Mouse (Mus musculus) testis, adult 2 months (tissue): Measurements from ENCODE around the gene Kcnt1.

Source experiments
- CTCF ChIP-seq: fragments of 200-500 bp; IDR thresholded peaks from 2 replicates; pipeline ENCODE4 v1.5.1; 2012; ENCODE audit warnings: low read depth, mild to moderate bottlenecking, inconsistent platforms, low read length, moderate library complexity; ENCODE audit not compliant: control insufficient read depth, insufficient read depth, insufficient replicate concordance
- POLR2A ChIP-seq: fragments of 200-500 bp; IDR thresholded peaks from 2 replicates; pipeline ENCODE4 v1.6.1; 2012; ENCODE audit warnings: low read depth, mild to moderate bottlenecking, inconsistent platforms, low read length, moderate library complexity; ENCODE audit not compliant: control insufficient read depth

DNA sequence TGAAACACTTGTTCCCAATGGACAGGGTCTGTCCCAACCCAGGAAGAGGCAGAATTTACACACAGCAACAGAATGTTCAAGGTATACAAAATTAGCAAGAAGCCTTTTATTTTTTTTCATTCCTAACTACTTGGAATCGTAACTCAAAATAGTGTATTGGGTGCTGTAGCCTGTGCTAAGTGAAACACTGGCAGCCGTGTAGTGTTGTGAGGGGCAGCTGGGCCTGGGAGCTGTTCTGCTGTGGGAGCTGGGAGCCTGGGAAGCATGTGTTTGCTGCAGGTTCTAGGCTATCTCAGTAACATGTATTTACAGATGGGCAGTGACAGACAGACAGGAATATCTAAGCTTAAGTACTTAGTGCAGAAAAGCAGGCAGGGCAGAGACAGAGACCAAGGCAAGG is 54.9 kb downstream of the Kcnt1 start:
- no peak for TF ChIP-seq CTCF
- no peak for TF ChIP-seq POLR2A
